Mouse (Mus musculus) midbrain, embryonic 13.5 days (tissue): ENCODE measurements around the gene Prkcb. TPM values are rescaled to one million over a fixed set of nuclear protein-coding genes. Genes with fewer than 3 reads are reported as not detected.

ENCODE experiments used
- ATAC-seq: fragments of 200-750 bp; cut with Nextera tagmentation; 2 replicates; pipeline ENCODE4 v1.8.0; 2017; ENCODE audit warnings: mild to moderate bottlenecking, moderate TSS enrichment, moderate library complexity
- H3K27ac ChIP-seq: fragments of 300-500 bp; sonication (generic); 2 replicates; pipeline ENCODE4 v1.5.1; 2015; ENCODE audit warnings: inconsistent platforms, mild to moderate bottlenecking, moderate library complexity
- H3K27me3 ChIP-seq: fragments of 300-500 bp; sonication (generic); 2 replicates; pipeline ENCODE4 v1.6.1; 2015; ENCODE audit warnings: mild to moderate bottlenecking, inconsistent platforms
- H3K36me3 ChIP-seq: fragments of 300-500 bp; sonication (generic); 2 replicates; pipeline ENCODE4 v1.6.1; 2015; ENCODE audit warnings: mild to moderate bottlenecking, inconsistent platforms
- H3K4me1 ChIP-seq: fragments of 300-500 bp; sonication (generic); replicated peaks from 2 replicates; pipeline ENCODE4 v1.6.1; 2015; ENCODE audit warnings: inconsistent platforms
- H3K4me2 ChIP-seq: fragments of 300-500 bp; sonication (generic); replicated peaks from 2 replicates; pipeline ENCODE4 v1.6.1; 2015; ENCODE audit warnings: moderate library complexity, mild to moderate bottlenecking, inconsistent platforms
- H3K4me3 ChIP-seq: fragments of 300-500 bp; sonication (generic); replicated peaks from 2 replicates; pipeline ENCODE4 v1.5.1; 2015; ENCODE audit warnings: mild to moderate bottlenecking, inconsistent platforms
- H3K9ac ChIP-seq: fragments of 300-500 bp; sonication (generic); replicated peaks from 2 replicates; pipeline ENCODE4 v1.6.1; 2015; ENCODE audit warnings: mild to moderate bottlenecking, inconsistent platforms
- H3K9me3 ChIP-seq: fragments of 300-500 bp; sonication (generic); 2 replicates; pipeline ENCODE4 v1.6.1; 2016; ENCODE audit warnings: mild to moderate bottlenecking, inconsistent platforms
- WGBS: fragments of 180-500 bp; shearing (Covaris S2); methylation state at CpG from one replicate; pipeline ENCODE4 v1.1.7; 2015; 5-methylcytosine and 5-hydroxymethylcytosine counted together
- polyA plus RNA-seq: library from polyadenylated mRNA; unstranded; fragments of >200 nt; fragmentation: Nextera tagmentation; extraction: Ambion mirVana; gene quantifications from 2 replicates; pipeline ENCODE4 v1.2.1, GENCODE M21; 2015

Prkcb gene
- polyA plus RNA-seq, 1 experiment from 2014 or later = 46.4 TPM

DNA sequence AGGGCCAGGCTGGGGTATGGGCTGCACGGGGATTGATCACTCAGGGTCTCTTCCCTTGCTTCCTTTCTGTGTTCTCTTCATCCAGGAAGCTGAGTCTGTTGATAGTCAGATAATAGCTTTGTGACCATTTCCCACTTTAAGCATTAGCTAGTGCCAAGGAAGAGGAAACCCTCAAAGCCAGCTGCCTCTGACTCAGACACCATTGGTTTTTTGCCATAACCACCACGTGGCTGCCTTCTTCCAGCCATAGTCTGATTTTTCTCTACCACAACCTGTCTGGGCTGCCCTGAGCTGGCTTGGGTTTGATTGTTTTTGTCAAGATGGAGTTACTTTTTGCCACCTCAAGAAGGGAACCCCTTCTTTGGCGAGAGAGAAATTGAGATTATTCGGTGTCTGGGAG, 41.0 kb downstream of the Prkcb start:
- ATAC-seq = no peak
- Histone ChIP-seq H3K9me3 (no peaks in the 10 kb centered on the region), H3K27ac (no peak overlapping the region), H3K4me1 (peaks cover 4% of the 10 kb centered on the region; the same call in 1 of the 2 replicates), H3K36me3 (no peaks in the 10 kb centered on the region), H3K9ac (no peak overlapping the region), H3K4me2 (no peak overlapping the region), H3K27me3 (no peaks in the 10 kb centered on the region), H3K4me3 (no peak overlapping the region)
- WGBS = 86% methylated on average over 4 of the region's 4 CpGs

DNA sequence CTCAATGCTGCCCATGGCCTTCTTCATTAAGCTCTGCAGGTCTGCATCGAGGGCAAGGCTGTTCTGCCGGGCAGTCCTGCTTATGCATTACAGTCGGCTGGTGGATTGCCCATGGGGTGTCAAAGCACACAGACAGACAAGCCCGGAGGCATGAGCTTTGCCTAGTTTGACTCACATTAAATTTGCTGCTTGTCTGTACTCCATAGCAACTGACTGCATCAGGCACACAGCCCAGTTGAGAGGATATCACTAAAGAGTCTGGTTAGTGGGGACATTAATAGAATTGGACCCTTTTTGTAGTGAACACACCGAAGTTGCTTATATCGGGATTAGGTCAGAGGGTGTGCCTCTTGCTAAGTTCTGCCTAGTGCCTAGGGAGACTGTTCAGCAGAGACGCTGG, 45.1 kb downstream of the Prkcb start:
- Histone ChIP-seq H3K9ac (no peak overlapping the region), H3K36me3 (no peaks in the 10 kb centered on the region), H3K9me3 (no peaks in the 10 kb centered on the region), H3K4me2 (no peak overlapping the region), H3K4me1 (peaks cover 4% of the 10 kb centered on the region; the same call in 1 of the 2 replicates), H3K27me3 (no peaks in the 10 kb centered on the region), H3K4me3 (no peak overlapping the region), H3K27ac (no peak overlapping the region)
- WGBS = 82% methylated on average over 7 of the region's 7 CpGs
- no peak for ATAC-seq

DNA sequence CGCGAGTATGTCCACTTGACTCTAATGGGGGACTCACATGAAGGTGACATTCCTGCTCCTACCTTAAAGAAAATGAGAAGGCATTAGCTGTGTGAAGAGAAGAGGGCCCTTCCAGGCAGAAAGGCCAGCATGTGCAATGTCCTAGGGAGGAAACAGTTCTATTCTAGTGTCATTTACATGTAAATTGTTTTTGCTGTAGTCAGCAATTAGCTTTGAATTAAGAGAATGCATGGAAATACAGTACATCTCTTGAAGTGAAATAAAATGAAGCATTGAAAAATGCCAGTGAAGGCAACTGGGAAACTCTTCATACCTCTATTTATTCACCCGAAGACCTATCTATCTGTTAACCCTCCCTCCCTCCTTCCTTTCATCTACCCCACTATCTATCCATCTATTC, 48.8 kb downstream of the Prkcb start:
- WGBS = 90% methylated on average over 3 of the region's 3 CpGs
- Histone ChIP-seq H3K4me3 (no peak overlapping the region), H3K9me3 (no peaks in the 10 kb centered on the region), H3K27ac (no peak overlapping the region), H3K9ac (no peak overlapping the region), H3K27me3 (no peaks in the 10 kb centered on the region), H3K4me1 (no peaks in the 10 kb centered on the region), H3K4me2 (no peak overlapping the region), H3K36me3 (no peaks in the 10 kb centered on the region)
- ATAC-seq = no peak

GRCm38 (mm10) chr7:122338055-122338454, 49.5 kb downstream of the Prkcb start:
- Histone ChIP-seq H3K36me3 (no peaks in the 10 kb centered on the region), H3K4me1 (no peaks in the 10 kb centered on the region), H3K4me2 (no peak overlapping the region), H3K9me3 (no peaks in the 10 kb centered on the region), H3K27me3 (no peaks in the 10 kb centered on the region), H3K4me3 (no peak overlapping the region), H3K27ac (no peak overlapping the region), H3K9ac (no peak overlapping the region)
- WGBS = 59% methylated on average over 3 of the region's 3 CpGs
- no peak for ATAC-seq

- Histone ChIP-seq H3K4me2 (no peak overlapping the region), H3K9me3 (no peaks in the 10 kb centered on the region), H3K4me3 (no peak overlapping the region), H3K9ac (no peak overlapping the region), H3K36me3 (no peaks in the 10 kb centered on the region), H3K27me3 (no peaks in the 10 kb centered on the region), H3K4me1 (no peaks in the 10 kb centered on the region; the same call in 1 of the 2 replicates), H3K27ac (no peak overlapping the region)
- 80% methylated on average over 2 of the region's 2 CpGs for WGBS
- ATAC-seq = no peak
These were observed 50.9 kb downstream of the Prkcb start for GRCm38 (mm10) chr7:122339476-122339875.

GRCm38 (mm10) chr7:122341813-122342212, 53.3 kb downstream of the Prkcb start:
- H3K4me3 ChIP-seq = no peak overlapping the region
- H3K36me3 ChIP-seq = no peaks in the 10 kb centered on the region
- no peaks in the 10 kb centered on the region for H3K27me3 ChIP-seq
- peaks cover 6% of the 10 kb centered on the region; the same call in 1 of the 2 replicates for H3K4me1 ChIP-seq
- no peak for ATAC-seq
- WGBS = 55% methylated on average over 3 of the region's 3 CpGs
- H3K9ac ChIP-seq = no peak overlapping the region
- no peak overlapping the region for H3K4me2 ChIP-seq
- no peak overlapping the region for H3K27ac ChIP-seq
- no peaks in the 10 kb centered on the region for H3K9me3 ChIP-seq

- Histone ChIP-seq H3K4me3 (no peak overlapping the region), H3K36me3 (no peaks in the 10 kb centered on the region), H3K27me3 (no peaks in the 10 kb centered on the region), H3K27ac (no peak overlapping the region), H3K4me1 (peaks cover 13% of the 10 kb centered on the region), H3K4me2 (no peak overlapping the region), H3K9ac (no peak overlapping the region), H3K9me3 (no peaks in the 10 kb centered on the region)
- no peak for ATAC-seq
- 82% methylated on average over 7 of the region's 7 CpGs for WGBS
These were observed 56.1 kb downstream of the Prkcb start for GRCm38 (mm10) chr7:122344656-122345055.

DNA sequence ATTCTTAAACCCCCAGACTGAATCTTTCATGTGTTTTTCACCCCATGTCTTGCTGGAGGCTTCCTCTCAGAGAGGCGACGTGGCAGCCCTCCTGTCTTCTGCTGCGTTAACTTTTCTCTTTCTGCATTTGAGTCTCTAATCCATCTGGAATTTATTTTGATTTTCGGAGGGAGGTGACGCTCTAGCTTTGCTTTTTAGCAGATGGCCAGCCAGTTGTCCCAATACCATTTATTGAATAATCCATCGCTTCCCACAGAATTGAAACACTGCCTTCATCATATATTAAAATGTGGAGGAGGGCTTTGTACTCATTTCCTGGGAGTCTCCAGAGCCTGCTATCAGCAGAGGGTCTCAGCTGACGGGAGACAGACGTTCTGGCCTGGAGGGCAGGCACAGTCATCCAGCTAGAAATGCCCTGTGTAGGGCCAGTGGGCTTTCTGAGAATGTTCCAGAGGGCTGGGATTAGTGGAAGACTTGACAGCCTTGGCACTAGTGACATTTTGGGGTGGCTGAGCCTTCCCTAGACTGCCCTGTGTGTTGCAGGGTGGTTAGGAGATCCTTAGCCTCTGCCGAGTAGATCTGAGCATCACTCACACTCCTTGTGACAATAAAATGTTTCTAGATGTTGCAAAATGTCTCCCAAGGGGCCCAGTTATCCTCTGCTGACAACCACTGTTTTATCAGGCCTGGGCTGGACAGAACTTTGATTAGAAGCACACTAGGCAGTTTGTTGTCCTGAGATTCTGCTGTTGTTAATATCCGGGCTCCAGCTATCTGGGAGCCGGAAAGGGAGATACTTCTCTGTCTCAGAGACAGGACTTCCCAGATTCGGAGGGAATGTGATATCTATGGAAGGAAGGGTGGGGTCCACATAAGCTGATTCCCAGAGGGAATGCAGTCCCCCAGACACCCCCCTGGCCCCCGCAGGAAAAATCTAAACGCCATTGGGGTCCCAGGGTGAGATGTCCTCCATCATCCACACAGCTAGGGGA, 58.0 kb downstream of the Prkcb start:
- no peak overlapping the region for H3K4me2 ChIP-seq
- H3K36me3 ChIP-seq = no peaks in the 10 kb centered on the region
- no peaks in the 10 kb centered on the region for H3K27me3 ChIP-seq
- peak overlapping the region; percentile 1; the same call in 1 of the 2 replicates for H3K27ac ChIP-seq
- H3K9me3 ChIP-seq = no peaks in the 10 kb centered on the region
- no peak overlapping the region for H3K4me3 ChIP-seq
- H3K9ac ChIP-seq = no peak overlapping the region
- ATAC-seq = no peak
- peaks cover 13% of the 10 kb centered on the region for H3K4me1 ChIP-seq
- 73% methylated on average over 14 of the region's 14 CpGs for WGBS

DNA sequence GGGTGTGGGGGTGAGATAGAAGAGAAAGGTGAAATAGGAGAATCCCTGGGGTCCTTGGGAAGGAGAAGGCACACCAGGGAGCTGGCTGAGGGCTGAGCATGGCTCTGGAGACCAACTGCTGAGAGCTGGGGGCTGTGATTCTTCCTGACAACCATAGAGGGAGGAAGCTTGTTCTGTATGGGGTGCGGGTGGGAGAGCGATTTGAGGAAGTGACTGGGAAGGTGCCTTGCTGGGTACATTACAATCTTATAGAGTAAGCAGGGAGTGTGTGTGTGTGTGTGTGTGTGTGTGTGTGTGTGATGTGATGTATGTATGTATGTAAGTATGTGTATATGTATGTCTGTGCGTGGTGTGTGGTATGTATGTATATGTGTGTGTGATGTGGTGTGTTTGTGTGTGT, 58.9 kb downstream of the Prkcb start:
- ATAC-seq = no peak
- H3K4me2 ChIP-seq = no peak overlapping the region
- no peaks in the 10 kb centered on the region for H3K36me3 ChIP-seq
- no peak overlapping the region for H3K4me3 ChIP-seq
- WGBS = 87% methylated on average over 3 of the region's 3 CpGs
- no peak overlapping the region for H3K27ac ChIP-seq
- no peaks in the 10 kb centered on the region for H3K9me3 ChIP-seq
- peaks cover 15% of the 10 kb centered on the region for H3K4me1 ChIP-seq
- H3K9ac ChIP-seq = no peak overlapping the region
- H3K27me3 ChIP-seq = no peaks in the 10 kb centered on the region

DNA sequence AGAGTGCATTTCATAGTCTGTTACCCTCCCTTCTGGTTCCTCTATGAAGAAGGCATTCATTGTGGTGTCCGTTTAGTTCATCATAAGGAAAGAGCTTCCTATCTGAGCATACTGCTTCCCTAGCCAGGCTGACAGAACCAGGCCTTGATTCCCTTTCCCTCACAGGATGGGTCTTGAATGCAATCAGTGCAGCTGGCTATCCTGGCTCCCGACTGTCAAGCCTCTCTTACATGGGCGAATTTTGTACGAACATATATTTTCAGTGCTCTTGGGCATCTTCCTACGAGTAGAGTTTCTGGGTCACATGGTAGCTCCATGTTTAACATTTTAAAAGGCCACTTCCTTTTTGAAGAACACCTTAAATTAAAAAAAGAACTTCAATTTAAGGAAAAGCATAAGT, 61.4 kb downstream of the Prkcb start:
- WGBS = 90% methylated on average over 5 of the region's 5 CpGs
- peaks cover 24% of the 10 kb centered on the region for H3K4me1 ChIP-seq
- ATAC-seq = no peak

GRCm38 (mm10) chr7:122350741-122351140, 62.2 kb downstream of the Prkcb start:
- Histone ChIP-seq H3K27ac (no peak overlapping the region), H3K9me3 (no peaks in the 10 kb centered on the region), H3K4me3 (no peak overlapping the region), H3K36me3 (no peaks in the 10 kb centered on the region), H3K9ac (no peak overlapping the region), H3K27me3 (no peaks in the 10 kb centered on the region), H3K4me1 (peaks cover 24% of the 10 kb centered on the region), H3K4me2 (no peak overlapping the region)
- no peak for ATAC-seq
- WGBS = 91% methylated on average over 2 of the region's 2 CpGs

More for the DNA sequence above, 61.4 kb downstream of the Prkcb start:
- Histone ChIP-seq H3K27me3 (no peaks in the 10 kb centered on the region), H3K27ac (no peak overlapping the region), H3K4me3 (no peak overlapping the region), H3K9me3 (no peaks in the 10 kb centered on the region), H3K36me3 (no peaks in the 10 kb centered on the region), H3K9ac (no peak overlapping the region), H3K4me2 (no peak overlapping the region)

GRCm38 (mm10) chr7:122351816-122352215, 63.3 kb downstream of the Prkcb start:
- no peak for ATAC-seq
- WGBS = 81% methylated on average over 4 of the region's 4 CpGs
- Histone ChIP-seq H3K9ac (no peak overlapping the region), H3K36me3 (no peaks in the 10 kb centered on the region), H3K4me3 (no peak overlapping the region), H3K4me2 (no peak overlapping the region), H3K4me1 (peaks cover 18% of the 10 kb centered on the region), H3K27me3 (no peaks in the 10 kb centered on the region), H3K9me3 (no peaks in the 10 kb centered on the region), H3K27ac (0 out of 2 replicates have a peak overlapping the region, but pooled peaks have one; percentile 30)
